Mouse (Mus musculus): ENCODE data around the gene Gm5089.

Gm5089 gene

DNA sequence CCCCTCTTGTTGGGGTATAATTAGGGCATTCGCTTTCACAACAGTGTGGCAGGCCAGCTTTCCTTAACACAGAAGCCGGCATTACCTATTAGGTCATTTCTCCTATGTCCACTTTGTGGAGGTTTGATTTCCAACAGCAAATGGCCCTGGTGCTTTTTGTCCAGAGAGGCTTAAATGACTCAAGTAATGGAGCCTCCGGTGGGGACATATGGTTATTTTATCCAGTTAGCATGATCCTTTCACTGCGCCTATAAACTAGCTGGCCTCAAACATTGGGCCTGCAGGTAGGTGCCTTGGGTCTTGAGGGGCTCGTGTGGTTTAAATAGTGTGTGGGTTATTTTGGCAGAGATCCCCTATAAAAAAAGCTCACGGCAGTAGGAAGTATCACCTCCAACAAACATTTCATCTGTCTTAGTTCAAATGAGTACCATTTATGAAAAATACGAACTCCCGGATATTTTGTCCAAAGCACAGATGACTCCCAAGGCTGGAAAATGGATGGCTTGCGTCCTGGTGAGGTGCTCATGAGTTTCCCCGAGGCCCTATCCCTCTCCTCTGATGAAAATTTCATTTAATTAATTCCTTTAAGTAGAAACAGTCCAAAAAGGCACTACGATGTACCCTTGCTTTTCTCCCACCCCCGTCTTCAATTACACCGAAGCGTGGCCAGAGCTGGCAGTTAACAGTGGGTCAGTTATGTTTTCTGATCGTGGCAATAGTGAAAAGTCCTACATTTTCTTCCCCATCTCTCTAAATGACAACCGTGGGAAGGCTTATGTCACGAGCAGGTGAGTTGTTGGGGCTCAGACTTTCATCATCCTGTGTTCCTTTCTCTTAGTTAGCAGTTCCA lies 64.4 kb downstream of the Gm5089 start:
- DNase-seq (ENCODE audit: low spot score): no peak

GRCm38 (mm10) chr14:122385758-122386157 lies 65.2 kb downstream of the Gm5089 start:
- no peak for DNase-seq (ENCODE audit: low spot score)

GRCm38 (mm10) chr14:122385238-122385534 lies 65.7 kb downstream of the Gm5089 start:
- no peak for DNase-seq (ENCODE audit: low spot score)

Measured in urinary bladder, postnatal 10 days (tissue).